ENCODE assay signal across 18 mouse cellular contexts in genomic region chr6:34181961-34182360, GRCm38 (mm10).
"Had no signal": no experiment of that assay in that cellular context is flagged by ENCODE, and none has a peak within 500 bp of the region (broad histone marks: within the 10 kb centered on the region; RNA-seq: fewer than 3 reads in every experiment).

No protein-coding gene starts in this region.

- H3K4me1 ChIP-seq: intestine, embryonic 15.5 days; limb, embryonic 12.5 days; midbrain, embryonic 15.5 days; neural tube, embryonic 12.5 days had no signal

- DNase-seq: kidney, adult 18-20 months; kidney, postnatal 25 days; layer of hippocampus, postnatal 36 days; liver; lung, embryonic 14.5 days; lung, postnatal 14 days; retina, postnatal 1 day; right cerebral cortex, postnatal 4 days; spleen, adult 18-20 months had no signal

- H3K4me3 ChIP-seq: intestine, embryonic 15.5 days; kidney, embryonic 15.5 days; limb, embryonic 12.5 days; liver, embryonic 15.5 days; megakaryocyte, embryonic 14.5 days; midbrain, embryonic 15.5 days; neural tube, embryonic 12.5 days had no signal

- H3K27me3 ChIP-seq: intestine, embryonic 15.5 days; kidney, embryonic 15.5 days; limb, embryonic 12.5 days; liver, embryonic 15.5 days; midbrain, embryonic 15.5 days; neural tube, embryonic 12.5 days had no signal

- H3K9me3 ChIP-seq: intestine, embryonic 15.5 days; kidney, embryonic 15.5 days; limb, embryonic 12.5 days; liver, embryonic 15.5 days; midbrain, embryonic 15.5 days; neural tube, embryonic 12.5 days had no signal

- H3K36me3 ChIP-seq: intestine, embryonic 15.5 days; kidney, embryonic 15.5 days; limb, embryonic 12.5 days; liver, embryonic 15.5 days; midbrain, embryonic 15.5 days; neural tube, embryonic 12.5 days had no signal

- H3K27ac ChIP-seq: intestine, embryonic 15.5 days; kidney, embryonic 15.5 days; limb, embryonic 12.5 days; liver, embryonic 15.5 days; macrophage; midbrain, embryonic 15.5 days; neural tube, embryonic 12.5 days had no signal

- ATAC-seq: intestine, embryonic 15.5 days; midbrain, embryonic 15.5 days had no signal

- H3K9ac ChIP-seq: intestine, embryonic 15.5 days; kidney, embryonic 15.5 days; limb, embryonic 12.5 days; liver, embryonic 15.5 days; lung, embryonic 14.5 days; midbrain, embryonic 15.5 days; neural tube, embryonic 12.5 days had no signal

- H3K4me2 ChIP-seq: intestine, embryonic 15.5 days; kidney, embryonic 15.5 days; limb, embryonic 12.5 days; liver, embryonic 15.5 days; lung, embryonic 14.5 days; midbrain, embryonic 11.5 days; midbrain, embryonic 15.5 days; neural tube, embryonic 12.5 days had no signal
